Mouse (Mus musculus): ENCODE data around the gene Hspb11. TPM values are rescaled to one million over a fixed set of nuclear protein-coding genes. Genes with fewer than 3 reads are reported as not detected.
A peak's percentile ranks its signal among the peaks of the same experiment; 100 is the strongest.

The Hspb11 gene
- polyA plus RNA-seq (2015; fragmentation: Nextera tagmentation; extraction: Ambion mirVana), result 41.2 and 43.6 TPM in 2 replicates

DNA sequence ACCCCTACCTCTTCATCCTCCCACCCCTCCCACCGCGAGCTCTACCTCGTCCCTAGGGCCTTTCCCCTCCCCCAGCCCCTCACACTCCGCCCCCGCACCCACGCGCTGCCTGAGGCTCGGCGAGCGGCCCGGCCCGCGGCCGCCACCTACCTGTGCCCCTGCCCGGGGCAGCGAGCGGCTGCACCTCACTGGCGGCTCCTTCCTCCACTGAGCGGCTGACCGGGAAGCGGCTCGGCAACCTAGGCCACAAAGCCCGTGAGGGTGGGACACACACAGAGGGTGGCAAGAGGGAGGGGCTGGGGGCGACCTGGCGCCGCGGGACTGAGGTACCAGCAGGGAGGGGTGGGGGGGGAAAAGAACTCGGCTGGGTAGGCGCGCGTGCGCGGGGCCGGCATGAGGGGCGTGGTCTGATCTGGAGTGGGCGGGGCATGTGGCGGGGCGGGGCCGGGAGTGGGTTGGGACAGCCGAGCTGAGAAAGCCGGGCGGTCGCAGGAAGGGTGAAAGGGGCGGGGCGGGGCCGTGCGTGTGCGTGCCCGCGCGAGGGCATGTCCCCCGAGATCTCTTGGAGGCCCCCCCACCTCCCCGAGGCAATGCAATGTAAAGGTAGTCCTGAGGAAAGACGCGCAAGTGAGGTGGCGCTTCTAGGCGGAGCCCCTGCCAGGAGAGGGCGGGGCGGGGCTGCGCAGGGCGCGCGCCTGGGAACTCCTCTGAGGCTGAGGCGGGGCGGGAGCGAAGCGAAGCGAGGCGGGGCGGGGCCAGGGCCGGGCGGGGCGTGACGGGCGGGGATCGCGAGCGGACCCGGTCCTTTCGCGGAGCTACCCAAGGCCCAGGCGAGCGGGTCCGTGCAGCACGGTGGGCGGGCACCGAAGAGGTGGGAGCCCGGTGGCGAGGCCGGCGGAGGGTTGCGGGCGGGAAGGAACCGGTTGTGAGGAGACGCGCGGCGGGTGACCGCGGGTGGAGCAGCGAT is at the start of gene Hspb11, which contains the start of gene Lrrc42:
Hspb11 (plus strand) TSS at position 469 of the 967 bp plus-strand sequence.
Lrrc42 (minus strand) TSS at position 408 of the 967 bp plus-strand sequence.
- Histone ChIP-seq H3K4me3 (ENCODE audit: low read length) (peak within 1 kb of the TSS; percentile 85), H3K9me3 (ENCODE audit: control insufficient read depth, low read length) (no peaks in the 10 kb centered on the region), H3K27me3 (ENCODE audit: control insufficient read depth, insufficient read depth, low read depth, low read length) (no peaks in the 10 kb centered on the region), H3K36me3 (ENCODE audit: control insufficient read depth, insufficient read depth, low read length) (no peaks in the 10 kb centered on the region), H3K9ac (ENCODE audit: low read length) (peak within 1 kb of the TSS; percentile 91), H3K4me2 (ENCODE audit: low read depth, low read length) (peak within 1 kb of the TSS; percentile 87), H3K27ac (ENCODE audit: low read length) (peak within 1 kb of the TSS; percentile 85), H3K4me1 (replicated peaks; ENCODE audit: control insufficient read depth, insufficient read depth, low read length) (peaks cover 25% of the 10 kb centered on the region)
- peak; percentile 97 for ATAC-seq (ENCODE audit: low read depth)
- WGBS, result under 1% methylated on average over 91 of the region's 101 CpGs

DNA sequence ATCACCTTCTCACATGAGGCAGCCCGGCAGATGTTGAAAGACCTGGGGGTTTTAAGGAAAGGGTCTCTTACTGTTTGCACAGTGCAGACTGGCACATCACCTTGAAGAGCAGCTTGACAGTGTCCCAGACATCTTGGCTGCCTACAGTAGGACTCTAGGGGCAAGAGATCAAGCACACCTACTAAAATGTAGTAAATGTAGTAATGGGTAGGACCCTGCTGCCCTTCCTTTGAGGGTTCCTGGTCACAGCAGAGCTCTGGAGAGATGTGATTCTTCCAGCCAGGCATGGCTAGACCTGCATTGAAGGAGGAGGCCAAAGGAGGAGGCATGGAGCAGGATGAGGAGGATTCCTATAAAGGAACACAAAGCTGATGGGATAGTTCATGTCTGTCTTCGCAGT is 46.4 kb upstream of the Hspb11 start:
- Histone ChIP-seq H3K27ac (ENCODE audit: low read length) (no peak overlapping the region), H3K9ac (ENCODE audit: low read length) (no peak overlapping the region), H3K4me1 (replicated peaks; ENCODE audit: control insufficient read depth, insufficient read depth, low read length) (peaks cover 7% of the 10 kb centered on the region), H3K4me2 (ENCODE audit: low read depth, low read length) (no peak overlapping the region), H3K4me3 (ENCODE audit: low read length) (no peak overlapping the region), H3K9me3 (ENCODE audit: control insufficient read depth, low read length) (no peaks in the 10 kb centered on the region), H3K36me3 (ENCODE audit: control insufficient read depth, insufficient read depth, low read length) (peaks cover 17% of the 10 kb centered on the region), H3K27me3 (ENCODE audit: control insufficient read depth, insufficient read depth, low read depth, low read length) (no peaks in the 10 kb centered on the region)
- WGBS, result 90% methylated on average over 2 of the region's 2 CpGs
- ATAC-seq (ENCODE audit: low read depth), result no peak

DNA sequence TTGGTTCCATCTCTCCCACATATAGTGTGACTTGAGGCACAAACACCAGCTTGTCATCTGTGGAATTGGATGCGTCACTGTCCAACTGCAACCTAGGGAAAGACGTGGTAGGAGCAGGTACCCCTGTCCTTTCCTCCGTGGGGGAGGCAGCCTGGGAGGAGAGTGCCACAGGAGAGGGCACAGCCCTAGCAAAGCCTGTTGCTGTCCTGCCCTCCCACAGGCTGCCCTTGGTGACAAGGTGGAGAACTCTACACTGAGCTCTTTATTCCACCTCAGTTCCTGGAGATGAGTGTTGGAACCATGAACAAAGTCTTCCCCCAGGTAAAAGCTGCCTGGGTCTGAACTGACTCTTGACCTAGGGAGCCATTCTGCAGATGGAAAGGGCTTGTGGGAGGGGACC is 44.5 kb upstream of the Hspb11 start, which contains the start of gene Ldlrad1:
Ldlrad1 (plus strand) TSS at position 301 of the 400 bp plus-strand sequence.
- ATAC-seq (ENCODE audit: low read depth), result no peak
- Histone ChIP-seq H3K36me3 (ENCODE audit: control insufficient read depth, insufficient read depth, low read length) (peaks cover 10% of the 10 kb centered on the region), H3K4me3 (ENCODE audit: low read length) (no peak within 1 kb of the TSS), H3K27me3 (ENCODE audit: control insufficient read depth, insufficient read depth, low read depth, low read length) (no peaks in the 10 kb centered on the region), H3K4me1 (replicated peaks; ENCODE audit: control insufficient read depth, insufficient read depth, low read length) (peaks cover 10% of the 10 kb centered on the region), H3K27ac (ENCODE audit: low read length) (peak within 1 kb of the TSS; percentile 40), H3K4me2 (ENCODE audit: low read depth, low read length) (no peak within 1 kb of the TSS), H3K9me3 (ENCODE audit: control insufficient read depth, low read length) (no peaks in the 10 kb centered on the region), H3K9ac (ENCODE audit: low read length) (no peak within 1 kb of the TSS)
- WGBS, result 80% methylated on average over 3 of the region's 3 CpGs

DNA sequence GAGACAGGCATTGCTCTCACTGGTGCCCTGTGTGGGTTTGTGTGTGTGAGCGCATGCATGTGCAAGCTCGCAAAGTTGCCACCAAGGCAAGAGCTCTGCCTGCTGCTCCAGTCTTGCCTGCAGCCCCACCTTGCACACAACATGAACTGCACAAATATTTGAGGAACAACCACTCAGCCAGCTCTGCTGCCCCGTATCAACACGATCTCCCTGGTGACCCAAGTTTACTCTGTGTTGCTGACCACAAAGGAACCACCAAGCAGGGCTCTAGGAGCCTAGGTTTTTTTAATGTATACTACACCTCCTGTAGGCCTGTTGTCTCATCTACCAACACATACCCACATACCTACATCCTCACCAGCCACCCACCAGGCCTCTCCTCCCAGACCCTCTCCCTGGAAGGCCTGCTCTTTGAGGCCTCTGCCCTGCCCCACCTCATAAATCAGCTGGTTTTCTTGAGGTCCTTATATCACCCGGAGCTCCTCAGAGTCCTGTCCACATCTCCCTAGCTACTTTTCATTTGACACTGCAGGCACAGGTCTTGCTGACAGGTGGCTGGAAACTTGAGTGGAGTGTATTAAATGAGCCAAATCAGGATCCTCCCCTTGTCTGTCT is 42.8 kb upstream of the Hspb11 start:
- H3K36me3 ChIP-seq (ENCODE audit: control insufficient read depth, insufficient read depth, low read length), result peaks cover 2% of the 10 kb centered on the region; the same call in 1 of the 2 replicates
- no peaks in the 10 kb centered on the region for H3K27me3 ChIP-seq (ENCODE audit: control insufficient read depth, insufficient read depth, low read depth, low read length)
- peak overlapping the region; percentile 40 for H3K27ac ChIP-seq (ENCODE audit: low read length)
- 44% methylated on average over 5 of the region's 5 CpGs for WGBS
- ATAC-seq (ENCODE audit: low read depth), result peak; percentile 72
- H3K4me2 ChIP-seq (ENCODE audit: low read depth, low read length), result no peak overlapping the region
- no peak overlapping the region for H3K9ac ChIP-seq (ENCODE audit: low read length)
- no peak overlapping the region for H3K4me3 ChIP-seq (ENCODE audit: low read length)
- H3K4me1 ChIP-seq (replicated peaks; ENCODE audit: control insufficient read depth, insufficient read depth, low read length), result peaks cover 10% of the 10 kb centered on the region
- no peaks in the 10 kb centered on the region for H3K9me3 ChIP-seq (ENCODE audit: control insufficient read depth, low read length)

DNA sequence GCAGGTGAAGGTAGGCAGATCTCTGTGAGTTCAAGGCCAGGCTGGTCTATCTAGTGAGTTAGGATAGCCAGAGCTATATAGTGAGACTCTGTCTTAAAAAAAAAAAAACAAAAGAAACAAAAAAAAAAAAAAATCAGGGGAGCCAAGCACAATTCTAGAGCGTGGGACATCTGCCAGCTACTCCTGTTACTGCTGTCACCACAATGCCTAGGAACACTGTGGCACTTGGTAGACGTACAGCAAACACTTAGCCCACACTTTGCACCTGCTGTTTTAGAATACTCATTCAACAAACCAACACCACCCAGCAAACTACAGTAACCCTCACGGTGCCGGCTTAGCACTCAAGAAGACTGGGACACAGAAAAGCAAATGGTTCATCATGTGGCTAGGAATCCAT is 41.9 kb upstream of the Hspb11 start:
- Histone ChIP-seq H3K4me1 (replicated peaks; ENCODE audit: control insufficient read depth, insufficient read depth, low read length) (peaks cover 10% of the 10 kb centered on the region), H3K36me3 (ENCODE audit: control insufficient read depth, insufficient read depth, low read length) (no peaks in the 10 kb centered on the region; the same call in 1 of the 2 replicates), H3K9ac (ENCODE audit: low read length) (no peak overlapping the region), H3K4me2 (ENCODE audit: low read depth, low read length) (no peak overlapping the region), H3K9me3 (ENCODE audit: control insufficient read depth, low read length) (no peaks in the 10 kb centered on the region), H3K27me3 (ENCODE audit: control insufficient read depth, insufficient read depth, low read depth, low read length) (no peaks in the 10 kb centered on the region), H3K4me3 (ENCODE audit: low read length) (no peak overlapping the region), H3K27ac (ENCODE audit: low read length) (peak overlapping the region; percentile 40)
- WGBS, result 46% methylated on average over 4 of the region's 4 CpGs
- ATAC-seq (ENCODE audit: low read depth), result peak; percentile 70

DNA sequence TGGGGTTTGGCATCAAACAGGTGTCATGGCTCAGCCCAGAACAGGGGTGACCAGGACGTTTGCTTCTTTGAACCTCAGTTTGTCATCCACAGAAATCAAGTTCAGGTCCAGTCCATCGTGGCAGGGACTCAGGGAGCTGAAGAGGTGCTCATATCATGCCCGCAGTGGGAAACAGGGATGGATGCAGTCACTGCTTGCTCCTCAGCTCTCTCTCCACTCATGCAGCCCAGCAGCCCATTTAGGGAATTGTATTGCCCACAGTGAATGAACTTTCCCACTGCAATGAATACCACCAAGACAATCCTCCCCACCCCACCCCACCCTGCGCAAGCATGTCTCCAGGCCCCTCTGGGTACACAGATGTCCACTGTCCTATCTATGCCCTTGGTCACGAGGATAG is 41.5 kb upstream of the Hspb11 start:
- no peak for ATAC-seq (ENCODE audit: low read depth)
- no peak overlapping the region for H3K27ac ChIP-seq (ENCODE audit: low read length)
- WGBS, result 68% methylated on average over 5 of the region's 5 CpGs
- H3K9me3 ChIP-seq (ENCODE audit: control insufficient read depth, low read length), result no peaks in the 10 kb centered on the region
- no peaks in the 10 kb centered on the region; the same call in 1 of the 2 replicates for H3K36me3 ChIP-seq (ENCODE audit: control insufficient read depth, insufficient read depth, low read length)
- no peak overlapping the region for H3K9ac ChIP-seq (ENCODE audit: low read length)
- H3K27me3 ChIP-seq (ENCODE audit: control insufficient read depth, insufficient read depth, low read depth, low read length), result no peaks in the 10 kb centered on the region
- H3K4me2 ChIP-seq (ENCODE audit: low read depth, low read length), result no peak overlapping the region
- H3K4me1 ChIP-seq (replicated peaks; ENCODE audit: control insufficient read depth, insufficient read depth, low read length), result peaks cover 10% of the 10 kb centered on the region
- no peak overlapping the region for H3K4me3 ChIP-seq (ENCODE audit: low read length)

DNA sequence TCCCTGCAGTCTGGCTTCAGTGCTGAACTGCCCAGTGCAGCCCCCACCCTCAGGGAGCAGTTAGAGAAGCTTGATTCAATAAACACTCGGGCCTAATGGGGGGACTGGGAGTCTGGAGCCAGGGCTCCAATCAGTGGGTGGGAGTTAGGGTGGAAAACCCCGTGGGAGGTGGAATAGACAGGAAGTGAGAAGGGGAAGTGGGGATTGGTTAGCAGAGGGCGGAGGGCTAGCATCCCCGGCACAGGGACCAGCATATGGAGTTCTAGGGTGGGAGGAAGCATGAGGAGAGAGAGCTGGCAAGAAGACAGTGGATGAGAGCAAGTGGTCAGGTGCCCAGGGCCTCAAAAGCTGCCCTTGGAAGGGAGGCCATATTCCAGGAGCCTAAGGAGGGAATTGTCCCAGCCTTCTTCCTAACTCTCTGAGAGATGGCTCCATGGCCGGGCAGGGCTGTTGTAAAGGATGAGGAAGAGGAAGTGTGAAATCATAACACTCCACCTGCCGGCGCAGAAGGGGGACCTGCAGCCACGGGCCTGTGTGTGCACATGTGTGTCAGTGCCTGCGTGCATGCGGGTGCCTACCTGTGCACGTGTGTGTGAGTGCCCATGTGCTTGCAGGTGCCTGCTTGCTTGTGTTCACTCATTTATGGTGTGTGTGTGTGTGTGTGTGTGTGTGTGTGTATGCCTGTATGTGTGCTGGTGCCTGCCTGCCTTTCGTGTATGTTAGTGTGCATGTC is 39.9 kb upstream of the Hspb11 start:
- Histone ChIP-seq H3K27ac (ENCODE audit: low read length) (no peak overlapping the region), H3K4me3 (ENCODE audit: low read length) (no peak overlapping the region), H3K4me2 (ENCODE audit: low read depth, low read length) (no peak overlapping the region), H3K27me3 (ENCODE audit: control insufficient read depth, insufficient read depth, low read depth, low read length) (no peaks in the 10 kb centered on the region), H3K9me3 (ENCODE audit: control insufficient read depth, low read length) (no peaks in the 10 kb centered on the region), H3K4me1 (replicated peaks; ENCODE audit: control insufficient read depth, insufficient read depth, low read length) (peaks cover 10% of the 10 kb centered on the region), H3K9ac (ENCODE audit: low read length) (no peak overlapping the region), H3K36me3 (ENCODE audit: control insufficient read depth, insufficient read depth, low read length) (no peaks in the 10 kb centered on the region)
- WGBS, result 55% methylated on average over 12 of the region's 12 CpGs
- no peak for ATAC-seq (ENCODE audit: low read depth)

DNA sequence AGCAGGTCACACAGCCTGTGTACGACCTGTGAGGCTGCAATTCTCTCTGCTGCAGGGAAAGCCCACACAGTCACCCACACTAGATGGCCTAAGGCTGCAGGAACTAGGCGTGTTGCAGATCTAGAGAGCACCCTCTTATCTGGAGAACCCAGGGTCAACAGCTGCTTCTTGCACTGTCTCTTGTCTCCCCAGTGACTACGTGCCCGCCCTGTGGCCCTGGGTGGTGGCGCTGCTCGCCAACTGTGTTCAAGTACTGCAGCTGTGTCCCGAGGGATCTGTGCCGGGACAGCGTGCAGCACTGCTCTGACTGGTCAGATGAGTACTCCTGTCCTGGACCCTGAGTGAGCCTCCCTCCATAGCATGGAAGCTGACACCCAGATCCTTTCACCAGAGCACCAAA is 35.8 kb upstream of the Hspb11 start:
- ATAC-seq (ENCODE audit: low read depth), result peak; percentile 27; the same call in 1 of the 2 replicates
- Histone ChIP-seq H3K9me3 (ENCODE audit: control insufficient read depth, low read length) (no peaks in the 10 kb centered on the region), H3K27ac (ENCODE audit: low read length) (no peak overlapping the region), H3K36me3 (ENCODE audit: control insufficient read depth, insufficient read depth, low read length) (no peaks in the 10 kb centered on the region), H3K27me3 (ENCODE audit: control insufficient read depth, insufficient read depth, low read depth, low read length) (no peaks in the 10 kb centered on the region), H3K4me2 (ENCODE audit: low read depth, low read length) (no peak overlapping the region), H3K4me3 (ENCODE audit: low read length) (no peak overlapping the region), H3K4me1 (replicated peaks; ENCODE audit: control insufficient read depth, insufficient read depth, low read length) (peaks cover 4% of the 10 kb centered on the region; the same call in 1 of the 2 replicates), H3K9ac (ENCODE audit: low read length) (no peak overlapping the region)
- WGBS, result 49% methylated on average over 9 of the region's 9 CpGs

Data from lung, embryonic 16.5 days (tissue).